Mouse (Mus musculus) large intestine, adult 2 months (tissue): ENCODE results near the gene AY761185. TPM values are rescaled to one million over a fixed set of nuclear protein-coding genes. Genes with fewer than 3 reads are reported as not detected.
"Not testable (repeated sequence)": the region's sequence is repeated elsewhere in the genome, so short reads cannot be mapped to it uniquely, and the experiment has no call there.

ENCODE experiments used
- DNase-seq: peaks from one replicate; pipeline ENCODE4 v3.0.0-alpha.2; 2012; ENCODE audit warnings: low read depth, low spot score
- WGBS: fragments of 180-500 bp; shearing (Covaris S2); methylation state at CpG from one replicate; pipeline ENCODE4 v1.1.7; 2018; 5-methylcytosine and 5-hydroxymethylcytosine counted together
- polyA plus RNA-seq: library from polyadenylated mRNA; depleted of rRNA; stranded (reverse); fragments of >200 nt; gene quantifications from 2 replicates; pipeline ENCODE4 v1.2.3, GENCODE M21; 2012; rRNA removed

Gene AY761185
- 1.0 TPM in 1 of 2 replicates, not detected in the other for polyA plus RNA-seq

GRCm38 (mm10) chr8:20944610-20945009 lies at the start of gene AY761185:
TSS of gene AY761185 (minus strand) at chr8:20944710.
- WGBS, result 72% methylated on average over 3 of the region's 3 CpGs
- DNase-seq, result no peak

GRCm38 (mm10) chr8:20994042-20994441 lies 49.5 kb upstream of the AY761185 start:
- not testable (repeated sequence) for DNase-seq

- 17% methylated on average over 1 of the region's 1 CpGs for WGBS
These were observed 35.3 kb upstream of the AY761185 start for GRCm38 (mm10) chr8:20979846-20980245.

GRCm38 (mm10) chr8:20964531-20964930 lies 20.0 kb upstream of the AY761185 start:
- no peak for DNase-seq
- 59% methylated on average over 2 of the region's 2 CpGs for WGBS

More at GRCm38 (mm10) chr8:20979846-20980245, 35.3 kb upstream of the AY761185 start:
- DNase-seq, result no peak

GRCm38 (mm10) chr8:20921971-20922370 lies 22.5 kb downstream of the AY761185 start, which contains the start of gene Gm6040:
TSS of gene Gm6040 (minus strand) at chr8:20922071.
- 76% methylated on average over 3 of the region's 3 CpGs for WGBS
- DNase-seq, result no peak

- DNase-seq, result no peak
- 82% methylated on average over 1 of the region's 1 CpGs for WGBS
These were observed 32.2 kb downstream of the AY761185 start for GRCm38 (mm10) chr8:20912288-20912687.

GRCm38 (mm10) chr8:20908256-20908655 lies 36.3 kb downstream of the AY761185 start:
- no peak for DNase-seq
- 46% methylated on average over 2 of the region's 2 CpGs for WGBS

- DNase-seq, result no peak
- WGBS, result 92% methylated on average over 2 of the region's 2 CpGs
These were observed 37.4 kb downstream of the AY761185 start for GRCm38 (mm10) chr8:20907119-20907518.

- DNase-seq, result no peak
- WGBS, result 33% methylated on average over 2 of the region's 2 CpGs
These were observed 42.0 kb downstream of the AY761185 start, which contains the start of gene Gm15056 for GRCm38 (mm10) chr8:20902527-20902926. TSS of gene Gm15056 (minus strand) at chr8:20902627.

Other genes with a start within 250 kb of the AY761185 start
- not detected in 2 replicates for gene Defb33, start 52.0 kb downstream of the AY761185 start, polyA plus RNA-seq
- gene Gm15056, start 42.1 kb downstream of the AY761185 start, polyA plus RNA-seq, result 0.94 TPM in 1 of 2 replicates, not detected in the other
- gene Gm6040, start 22.6 kb downstream of the AY761185 start, polyA plus RNA-seq, result not detected in 2 replicates
- 11,975 TPM in 1 of 2 replicates, not detected in the other for gene Defa21, start 80.8 kb upstream of the AY761185 start, polyA plus RNA-seq
- gene Defa23, start 110.3 kb upstream of the AY761185 start, polyA plus RNA-seq, result 3,983 and 4,387 TPM in 2 replicates
- 17.6 and 759 TPM in 2 replicates for gene Defa35, start 120.3 kb upstream of the AY761185 start, polyA plus RNA-seq
- not detected in 2 replicates for gene Defa25, start 139.7 kb upstream of the AY761185 start, polyA plus RNA-seq
- 11.0 and 2,603 TPM in 2 replicates for gene Gm14851, start 151.3 kb upstream of the AY761185 start, polyA plus RNA-seq
- gene Defa30, start 189.9 kb upstream of the AY761185 start, polyA plus RNA-seq, result 502 and 3,193 TPM in 2 replicates
- gene Defa22, start 217.6 kb upstream of the AY761185 start, polyA plus RNA-seq, result 19.9 and 10,493 TPM in 2 replicates
- gene Defa31, start 246.9 kb upstream of the AY761185 start, polyA plus RNA-seq, result not detected in 2 replicates